Mouse (Mus musculus) kidney, embryonic 16.5 days (tissue): Measurements from ENCODE around the gene Ifngr2. TPM values are rescaled to one million over a fixed set of nuclear protein-coding genes. Genes with fewer than 3 reads are reported as not detected.

Source experiments
- ATAC-seq: fragments of 200-750 bp; cut with Nextera tagmentation; 2 replicates; pipeline ENCODE4 v1.8.0; 2017; ENCODE audit warnings: moderate TSS enrichment; ENCODE audit not compliant: low FRiP score, low TSS enrichment
- H3K27ac ChIP-seq: fragments of 300-500 bp; sonication (generic); 2 replicates; pipeline ENCODE4 v1.5.1; 2014; ENCODE audit warnings: low read length
- H3K27me3 ChIP-seq: fragments of 300-500 bp; sonication (generic); 2 replicates; pipeline ENCODE4 v1.6.1; 2014; ENCODE audit warnings: low read length, control low read depth, mixed read lengths; ENCODE audit not compliant: insufficient read depth
- H3K36me3 ChIP-seq: fragments of 300-500 bp; sonication (generic); 2 replicates; pipeline ENCODE4 v1.6.1; 2014; ENCODE audit warnings: low read length, control low read depth, mixed read lengths; ENCODE audit not compliant: insufficient read depth
- H3K4me1 ChIP-seq: fragments of 300-500 bp; sonication (generic); 2 replicates; pipeline ENCODE4 v1.6.1; 2014; ENCODE audit warnings: low read length, control low read depth, mixed read lengths; ENCODE audit not compliant: insufficient read depth
- H3K4me2 ChIP-seq: fragments of 300-500 bp; sonication (generic); replicated peaks from 2 replicates; pipeline ENCODE4 v1.6.1; 2014; ENCODE audit warnings: low read depth, low read length
- H3K4me3 ChIP-seq: fragments of 300-500 bp; sonication (generic); 2 replicates; pipeline ENCODE4 v1.5.1; 2014; ENCODE audit warnings: mild to moderate bottlenecking, low read length
- H3K9ac ChIP-seq: fragments of 300-500 bp; sonication (generic); replicated peaks from 2 replicates; pipeline ENCODE4 v1.6.1; 2014; ENCODE audit warnings: low read length
- H3K9me3 ChIP-seq: fragments of 300-500 bp; sonication (generic); 2 replicates; pipeline ENCODE4 v1.6.1; 2016; ENCODE audit warnings: low read length, control low read depth
- WGBS: fragments of 180-500 bp; shearing (Covaris S2); extraction: QIAGEN DNeasy Blood & Tissue Kit; methylation state at CpG from one replicate; pipeline ENCODE4 v1.1.7; 2014; 5-methylcytosine and 5-hydroxymethylcytosine counted together
- polyA plus RNA-seq: library from polyadenylated mRNA; unstranded; fragments of >200 nt; fragmentation: Nextera tagmentation; extraction: Ambion mirVana; gene quantifications from 2 replicates; pipeline ENCODE4 v1.2.1, GENCODE M21; 2015

The Ifngr2 gene
- polyA plus RNA-seq, 1 experiment from 2014 or later = 52.7 TPM

DNA sequence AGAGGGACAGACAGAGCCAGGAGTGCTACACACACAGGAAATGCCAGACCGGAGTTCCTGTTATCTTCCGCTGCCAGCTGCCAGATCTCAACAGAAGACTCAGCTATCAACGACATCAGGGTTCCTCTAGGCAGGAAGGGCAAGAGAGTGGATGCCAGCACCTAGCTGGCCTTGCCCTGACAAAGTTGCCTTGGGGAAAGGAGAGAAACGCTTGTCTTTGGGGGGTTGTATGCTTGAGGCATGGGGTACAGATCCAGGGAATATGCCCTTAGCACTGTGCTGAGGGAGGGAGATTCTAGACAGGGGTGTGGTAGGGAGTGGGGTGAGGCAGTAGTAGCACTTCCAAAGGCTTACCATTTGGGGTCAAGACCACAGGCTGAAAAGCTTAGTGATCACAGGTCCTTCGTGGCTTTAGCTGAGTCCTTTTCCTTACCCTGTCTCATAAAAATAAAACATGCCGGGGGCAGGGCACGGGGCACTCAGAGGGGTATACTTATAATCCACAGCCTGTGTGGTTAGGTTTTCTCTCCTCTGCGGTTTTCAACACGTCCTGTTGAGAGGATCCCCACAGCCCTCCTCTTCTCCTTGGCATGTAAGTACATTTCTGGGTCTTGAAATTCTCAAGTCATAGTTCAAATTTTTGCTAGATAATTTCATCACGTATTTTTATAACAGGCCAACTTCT is 1.1 kb upstream of the Ifngr2 start:
- 49% methylated on average over 10 of the region's 10 CpGs for WGBS
- no peaks in the 10 kb centered on the region for H3K36me3 ChIP-seq
- H3K4me2 ChIP-seq = no peak overlapping the region
- ATAC-seq = no peak
- H3K9ac ChIP-seq = no peak overlapping the region; the same call in 1 of the 2 replicates
- H3K4me1 ChIP-seq = peaks cover 47% of the 10 kb centered on the region
- H3K9me3 ChIP-seq = no peaks in the 10 kb centered on the region
- H3K27ac ChIP-seq = peak overlapping the region; percentile 27; the same call in 1 of the 2 replicates
- H3K27me3 ChIP-seq = no peaks in the 10 kb centered on the region
- no peak overlapping the region for H3K4me3 ChIP-seq

DNA sequence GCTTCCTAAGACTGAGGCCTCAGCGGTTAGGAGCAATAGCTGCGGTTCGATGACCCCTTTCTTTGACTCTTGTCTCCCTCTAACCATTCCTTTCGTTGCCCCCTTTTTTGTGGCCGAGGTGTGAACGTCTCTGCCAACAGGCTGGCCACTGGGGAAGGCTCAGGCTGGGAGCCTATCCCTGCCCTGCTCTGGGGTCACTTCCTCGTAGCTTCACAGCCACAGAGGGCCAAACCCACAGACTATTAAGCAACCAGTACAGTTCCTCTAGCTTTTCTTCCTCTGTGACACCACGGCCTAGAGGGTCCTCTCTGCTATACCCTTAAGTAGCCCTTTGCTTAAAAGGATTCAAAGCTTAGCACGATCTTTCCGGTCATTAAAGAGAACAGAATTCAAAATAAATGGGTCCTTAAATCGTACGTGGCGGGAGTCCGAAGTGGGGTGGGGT is 459 bp upstream of the Ifngr2 start:
- WGBS = 8% methylated on average over 14 of the region's 14 CpGs
- Histone ChIP-seq H3K4me1 (peaks cover 44% of the 10 kb centered on the region), H3K36me3 (no peaks in the 10 kb centered on the region), H3K27me3 (no peaks in the 10 kb centered on the region), H3K9ac (peak overlapping the region; percentile 94), H3K9me3 (no peaks in the 10 kb centered on the region), H3K27ac (peak overlapping the region; percentile 27), H3K4me2 (peak overlapping the region; percentile 79), H3K4me3 (peak overlapping the region; percentile 81)
- peak; percentile 70 for ATAC-seq

DNA sequence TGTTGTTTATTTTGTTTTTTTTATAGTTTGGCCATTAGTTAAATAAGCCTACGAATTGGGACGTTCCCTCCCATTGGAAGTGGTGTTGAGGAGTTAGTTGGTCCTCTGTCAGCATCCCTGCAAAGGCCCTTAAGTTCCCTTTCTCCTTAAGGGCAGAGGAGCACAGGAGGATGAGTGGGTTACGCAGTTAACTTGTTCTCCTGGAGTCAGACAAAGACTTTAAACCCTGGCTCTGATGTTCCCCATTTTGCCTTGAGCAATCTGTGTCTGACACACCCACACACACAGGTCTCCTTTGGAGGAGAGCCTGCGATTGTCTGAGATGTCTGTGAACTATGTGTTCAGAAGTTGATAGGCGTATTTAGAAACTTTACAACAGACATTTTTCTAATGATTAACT is 1.1 kb downstream of the Ifngr2 start:
- H3K27ac ChIP-seq = no peak overlapping the region
- H3K4me1 ChIP-seq = peaks cover 41% of the 10 kb centered on the region
- H3K36me3 ChIP-seq = no peaks in the 10 kb centered on the region
- H3K27me3 ChIP-seq = no peaks in the 10 kb centered on the region
- ATAC-seq = no peak
- H3K9ac ChIP-seq = peak overlapping the region; percentile 94
- H3K4me2 ChIP-seq = peak overlapping the region; percentile 79
- peak overlapping the region; percentile 81 for H3K4me3 ChIP-seq
- WGBS = 27% methylated on average over 5 of the region's 5 CpGs
- H3K9me3 ChIP-seq = no peaks in the 10 kb centered on the region

DNA sequence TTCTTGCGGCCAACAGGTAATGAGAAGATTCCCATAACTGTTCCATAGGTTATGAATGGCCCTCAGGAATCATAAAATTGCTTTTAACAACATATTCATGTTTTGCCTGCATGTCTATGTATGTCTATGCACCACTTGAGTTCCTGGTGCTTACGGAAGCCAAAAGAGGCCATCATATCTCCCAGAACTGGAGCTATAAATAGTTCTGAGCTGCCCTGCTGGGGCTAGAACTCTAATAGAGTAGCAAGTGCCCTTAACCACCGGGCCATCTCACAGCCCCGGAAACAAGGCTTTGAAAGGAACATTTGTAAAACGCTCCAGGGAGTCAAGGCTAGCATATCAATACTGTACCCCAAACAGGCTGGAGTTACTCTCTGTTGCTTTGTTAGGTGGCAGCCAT is 1.7 kb downstream of the Ifngr2 start:
- peaks cover 47% of the 10 kb centered on the region for H3K4me1 ChIP-seq
- no peak overlapping the region for H3K9ac ChIP-seq
- peak overlapping the region; percentile 28 for H3K4me3 ChIP-seq
- no peaks in the 10 kb centered on the region for H3K9me3 ChIP-seq
- WGBS = 33% methylated on average over 5 of the region's 5 CpGs
- no peaks in the 10 kb centered on the region for H3K36me3 ChIP-seq
- H3K4me2 ChIP-seq = peak overlapping the region; percentile 79
- no peaks in the 10 kb centered on the region for H3K27me3 ChIP-seq
- no peak overlapping the region for H3K27ac ChIP-seq
- no peak for ATAC-seq

DNA sequence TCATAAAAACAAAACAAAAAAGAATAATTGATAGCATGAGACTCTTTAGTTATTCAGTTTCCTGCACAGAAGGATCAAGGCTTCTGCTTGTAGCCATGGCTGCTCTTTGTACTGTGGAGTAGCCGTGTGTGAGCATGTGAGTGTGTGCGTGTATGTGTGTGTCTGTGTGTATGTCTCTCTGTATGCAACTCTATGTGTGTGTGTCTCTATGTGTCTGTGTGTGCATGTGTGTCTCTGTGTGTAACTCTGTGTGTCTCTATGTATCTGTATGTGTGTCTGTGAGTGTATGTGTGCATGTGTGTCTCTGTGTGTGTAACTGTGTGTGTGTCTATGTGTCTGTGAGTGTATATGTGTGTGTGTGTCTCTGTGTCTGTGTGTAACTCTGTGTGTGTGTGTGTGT is 2.1 kb downstream of the Ifngr2 start:
- H3K36me3 ChIP-seq = no peaks in the 10 kb centered on the region
- ATAC-seq = no peak
- H3K9ac ChIP-seq = no peak overlapping the region
- no peaks in the 10 kb centered on the region for H3K9me3 ChIP-seq
- peaks cover 51% of the 10 kb centered on the region for H3K4me1 ChIP-seq
- H3K4me3 ChIP-seq = peak overlapping the region; percentile 28
- no peak overlapping the region for H3K27ac ChIP-seq
- 69% methylated on average over 2 of the region's 2 CpGs for WGBS
- H3K4me2 ChIP-seq = peak overlapping the region; percentile 79
- no peaks in the 10 kb centered on the region for H3K27me3 ChIP-seq

DNA sequence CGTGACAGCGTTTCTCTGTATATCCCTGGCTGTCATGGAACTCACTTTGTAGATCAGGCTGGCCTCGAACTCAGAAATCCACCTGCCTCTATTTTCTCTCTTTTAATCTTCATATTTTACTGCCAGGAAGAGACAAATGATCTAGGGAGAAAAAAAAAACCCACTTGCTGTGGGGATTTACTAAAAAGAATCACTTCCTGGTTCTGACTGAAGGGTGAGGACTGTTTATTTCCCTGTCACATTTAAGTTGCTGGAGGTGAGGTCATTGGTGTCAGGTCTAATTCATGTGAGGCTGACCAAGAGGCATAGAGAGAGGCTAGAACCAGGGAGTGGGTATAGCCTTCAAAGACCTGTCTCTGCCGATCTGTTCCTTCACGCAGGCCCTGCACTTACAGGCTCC is 2.7 kb downstream of the Ifngr2 start:
- Histone ChIP-seq H3K4me1 (peaks cover 57% of the 10 kb centered on the region), H3K36me3 (no peaks in the 10 kb centered on the region)

DNA sequence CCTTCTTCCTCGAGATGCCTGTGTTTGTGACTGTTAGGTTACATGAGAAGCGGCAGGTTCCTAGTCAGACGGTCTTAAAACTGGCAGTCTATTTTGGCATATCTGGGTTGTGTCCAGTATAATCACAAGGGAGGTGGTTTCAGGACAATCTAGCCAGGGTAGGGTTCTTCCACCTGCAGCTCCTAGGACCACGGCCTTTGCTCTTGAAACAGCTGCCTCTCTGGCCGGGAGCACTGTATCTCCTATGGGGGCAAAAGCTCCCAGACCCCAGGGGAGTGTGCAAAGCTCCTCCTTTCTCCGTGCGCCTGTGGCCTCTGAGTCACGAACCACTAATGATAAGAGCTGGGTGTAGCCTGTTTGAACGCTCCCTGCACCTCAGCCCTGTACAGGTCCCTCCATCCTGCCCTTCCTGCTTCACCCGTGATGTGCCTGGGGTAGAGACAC is 4.2 kb downstream of the Ifngr2 start:
- Histone ChIP-seq H3K4me3 (no peak overlapping the region), H3K4me1 (peaks cover 52% of the 10 kb centered on the region), H3K9ac (no peak overlapping the region), H3K9me3 (no peaks in the 10 kb centered on the region), H3K4me2 (no peak overlapping the region), H3K27me3 (no peaks in the 10 kb centered on the region), H3K27ac (no peak overlapping the region), H3K36me3 (peaks cover 4% of the 10 kb centered on the region; the same call in 1 of the 2 replicates)
- 62% methylated on average over 10 of the region's 10 CpGs for WGBS
- no peak for ATAC-seq

More for the DNA sequence above, 2.7 kb downstream of the Ifngr2 start:
- H3K27me3 ChIP-seq = no peaks in the 10 kb centered on the region
- no peak overlapping the region for H3K27ac ChIP-seq
- H3K9me3 ChIP-seq = no peaks in the 10 kb centered on the region
- no peak overlapping the region for H3K4me2 ChIP-seq
- no peak overlapping the region for H3K4me3 ChIP-seq
- WGBS = 54% methylated on average over 5 of the region's 5 CpGs
- ATAC-seq = no peak
- H3K9ac ChIP-seq = no peak overlapping the region

DNA sequence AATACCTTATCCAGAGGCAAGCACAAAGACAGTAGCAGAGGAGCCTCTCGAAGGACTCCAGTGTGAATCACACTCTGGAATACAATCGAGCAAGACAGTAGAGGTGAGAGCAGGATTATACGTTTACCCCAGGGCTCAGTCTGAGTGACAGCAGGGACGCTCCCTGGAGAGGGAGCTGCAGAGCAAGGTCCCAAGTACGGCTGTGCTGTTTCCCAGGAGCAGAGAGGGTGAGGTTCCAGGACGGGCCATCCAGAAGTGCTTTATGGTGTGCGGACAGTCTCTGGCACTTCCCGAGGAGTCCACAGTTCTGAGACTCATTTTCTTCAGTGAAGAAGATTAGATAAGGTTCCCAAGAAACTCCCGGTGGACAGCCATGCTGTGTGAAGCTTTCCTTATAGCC is 5.2 kb downstream of the Ifngr2 start:
- no peak for ATAC-seq
- H3K4me1 ChIP-seq = peaks cover 57% of the 10 kb centered on the region
- WGBS = 59% methylated on average over 9 of the region's 9 CpGs
- no peak overlapping the region for H3K4me3 ChIP-seq
- no peak overlapping the region for H3K27ac ChIP-seq
- H3K9ac ChIP-seq = no peak overlapping the region
- no peaks in the 10 kb centered on the region for H3K27me3 ChIP-seq
- no peaks in the 10 kb centered on the region for H3K9me3 ChIP-seq
- H3K4me2 ChIP-seq = no peak overlapping the region
- H3K36me3 ChIP-seq = peaks cover 4% of the 10 kb centered on the region; the same call in 1 of the 2 replicates

DNA sequence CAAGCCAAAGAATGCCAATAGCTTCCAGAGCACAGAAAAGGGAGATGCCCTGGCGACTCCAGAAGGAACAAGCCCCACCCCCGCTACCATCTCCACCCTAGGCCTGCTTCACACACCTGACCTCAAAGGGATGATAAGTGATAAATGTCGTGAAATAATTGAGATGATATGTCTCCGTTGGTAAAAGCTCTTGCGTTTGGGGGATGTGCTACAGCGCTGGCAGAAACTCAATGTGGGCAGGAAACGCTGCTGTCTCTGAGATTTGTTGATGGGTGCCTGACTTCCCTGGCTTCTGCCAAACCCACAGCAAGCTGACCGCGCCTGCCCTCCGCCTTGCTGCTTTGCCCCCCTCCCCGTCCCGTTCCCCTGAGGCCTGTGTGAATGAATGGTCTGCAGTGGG is 6.8 kb downstream of the Ifngr2 start:
- H3K9me3 ChIP-seq = no peaks in the 10 kb centered on the region
- H3K4me3 ChIP-seq = no peak overlapping the region
- ATAC-seq = no peak
- 0 out of 2 replicates have a peak overlapping the region, but pooled peaks have one; percentile 3 for H3K27ac ChIP-seq
- H3K4me2 ChIP-seq = peak overlapping the region; percentile 27
- no peaks in the 10 kb centered on the region for H3K27me3 ChIP-seq
- WGBS = 36% methylated on average over 12 of the region's 12 CpGs
- H3K9ac ChIP-seq = 0 out of 2 replicates have a peak overlapping the region, but pooled peaks have one; percentile 15
- peaks cover 56% of the 10 kb centered on the region for H3K4me1 ChIP-seq
- peaks cover 13% of the 10 kb centered on the region for H3K36me3 ChIP-seq

DNA sequence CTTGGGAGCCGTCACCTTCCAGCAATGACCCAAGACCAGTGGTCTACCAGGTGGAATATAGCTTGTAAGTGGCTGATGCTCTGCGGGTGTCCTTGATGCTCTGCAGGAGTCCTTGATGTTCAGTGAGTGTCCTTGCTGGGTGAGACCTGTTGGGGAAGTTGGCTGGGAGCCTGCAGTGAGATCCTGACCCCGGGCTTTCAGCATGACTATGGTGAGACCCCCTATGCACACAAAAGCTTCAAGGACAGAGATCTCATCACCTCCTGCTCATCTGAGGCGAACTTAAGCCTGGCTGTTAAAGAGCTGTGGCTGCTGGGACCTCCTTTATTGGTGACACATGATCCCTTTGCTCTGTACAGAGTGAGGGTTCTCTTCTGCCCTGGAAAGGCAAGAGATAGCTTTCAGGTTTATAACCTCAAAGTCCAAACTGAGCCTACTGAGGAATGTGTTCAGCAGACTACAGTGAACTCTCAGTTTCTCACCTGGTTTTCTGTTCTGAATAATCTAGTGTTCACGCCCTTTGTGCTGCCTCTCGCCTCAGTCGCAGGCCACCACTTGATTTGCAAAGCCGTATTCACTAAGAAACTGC is 8.2 kb downstream of the Ifngr2 start:
- no peaks in the 10 kb centered on the region for H3K9me3 ChIP-seq
- ATAC-seq = no peak
- WGBS = 78% methylated on average over 8 of the region's 8 CpGs
- no peak overlapping the region for H3K27ac ChIP-seq
- H3K36me3 ChIP-seq = peaks cover 22% of the 10 kb centered on the region
- no peaks in the 10 kb centered on the region for H3K27me3 ChIP-seq
- no peak overlapping the region for H3K4me2 ChIP-seq
- peaks cover 41% of the 10 kb centered on the region for H3K4me1 ChIP-seq
- no peak overlapping the region for H3K9ac ChIP-seq
- no peak overlapping the region for H3K4me3 ChIP-seq
